Mouse (Mus musculus) spleen, postnatal 14 days (tissue): ENCODE results near the gene Synpo2l.
"Not testable (repeated sequence)": the region's sequence is repeated elsewhere in the genome, so short reads cannot be mapped to it uniquely, and the experiment has no call there.

Source experiments
- DNase-seq, 2 experiments: peaks; one replicate each; pipeline ENCODE4 v3.0.0; 2021 to 2022; ENCODE audit warnings: low spot score in 2 of 2

Gene Synpo2l

DNA sequence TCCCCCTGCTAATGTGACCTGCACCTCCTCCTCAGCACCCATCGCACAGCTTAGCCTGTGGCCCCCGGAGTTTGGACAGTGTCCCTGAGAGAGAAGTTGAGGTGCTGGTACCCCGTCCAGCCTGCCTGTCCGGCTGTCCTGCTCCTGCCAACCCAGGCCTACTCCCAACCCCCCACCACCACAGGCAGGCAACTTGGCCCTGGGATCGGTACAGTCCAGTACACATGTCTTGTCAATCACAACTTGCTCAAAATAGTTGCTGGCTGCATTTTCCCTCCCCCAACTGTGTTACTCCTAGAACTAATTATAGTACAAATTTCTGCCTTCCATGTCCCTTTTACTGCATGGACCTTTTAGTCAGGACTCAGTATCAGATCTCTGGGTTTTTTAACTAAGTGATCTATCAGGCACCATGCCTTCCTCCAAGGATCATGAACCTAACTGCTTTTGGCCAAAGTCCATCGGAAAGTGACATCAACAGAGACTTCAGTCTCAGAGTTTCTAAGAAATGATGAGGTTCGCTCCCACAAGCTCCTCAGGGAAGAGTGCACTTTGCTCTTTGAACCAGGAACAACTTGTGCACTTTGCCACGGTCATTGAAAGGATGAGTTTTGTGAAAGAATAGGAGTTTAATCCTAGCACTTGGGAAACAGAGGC, at the start of gene Synpo2l:
Gene Synpo2l, minus strand, starts transcription at position 201 of the 657 bp plus-strand sequence.
- DNase-seq, result no peak

DNA sequence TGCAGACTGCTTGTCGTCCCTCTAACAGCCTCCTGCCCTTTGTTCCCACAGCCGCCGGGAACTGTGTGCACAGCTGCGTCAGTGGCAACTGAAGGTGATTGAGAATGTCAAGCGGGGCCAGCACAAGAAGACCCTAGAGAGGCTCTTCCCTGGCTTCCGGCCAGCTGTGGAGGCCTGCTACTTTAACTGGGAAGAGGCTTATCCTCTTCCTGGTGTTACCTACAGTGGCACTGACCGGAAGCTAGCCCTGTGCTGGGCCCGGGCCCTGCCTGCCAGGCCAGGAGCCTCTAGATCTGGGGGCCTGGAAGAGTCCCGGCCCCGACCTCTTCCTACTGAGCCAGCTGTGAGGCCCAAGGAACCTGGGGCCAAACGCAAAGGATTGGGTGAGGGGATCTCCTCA, 45.7 kb upstream of the Synpo2l start:
- no peak for DNase-seq

DNA sequence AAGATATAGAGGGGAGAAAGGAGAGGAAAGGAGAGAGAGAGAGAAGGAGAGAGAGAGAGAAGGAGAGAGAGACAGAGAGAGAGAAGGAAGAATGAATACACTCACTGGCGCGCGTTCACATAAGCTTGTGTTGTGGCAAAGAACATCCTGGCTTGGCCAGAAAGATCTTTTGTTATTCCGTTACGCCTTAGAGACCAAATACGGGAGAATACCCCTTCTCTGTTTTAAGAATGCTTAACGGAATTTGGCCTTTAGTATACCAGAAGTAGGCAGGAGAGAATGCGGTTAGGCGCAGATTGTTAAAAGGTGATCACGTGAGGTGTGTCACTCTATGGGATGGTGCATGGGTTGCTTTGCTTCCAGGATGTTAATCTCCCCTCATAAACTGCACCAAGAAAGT, 40.1 kb upstream of the Synpo2l start:
- DNase-seq, result no peak

DNA sequence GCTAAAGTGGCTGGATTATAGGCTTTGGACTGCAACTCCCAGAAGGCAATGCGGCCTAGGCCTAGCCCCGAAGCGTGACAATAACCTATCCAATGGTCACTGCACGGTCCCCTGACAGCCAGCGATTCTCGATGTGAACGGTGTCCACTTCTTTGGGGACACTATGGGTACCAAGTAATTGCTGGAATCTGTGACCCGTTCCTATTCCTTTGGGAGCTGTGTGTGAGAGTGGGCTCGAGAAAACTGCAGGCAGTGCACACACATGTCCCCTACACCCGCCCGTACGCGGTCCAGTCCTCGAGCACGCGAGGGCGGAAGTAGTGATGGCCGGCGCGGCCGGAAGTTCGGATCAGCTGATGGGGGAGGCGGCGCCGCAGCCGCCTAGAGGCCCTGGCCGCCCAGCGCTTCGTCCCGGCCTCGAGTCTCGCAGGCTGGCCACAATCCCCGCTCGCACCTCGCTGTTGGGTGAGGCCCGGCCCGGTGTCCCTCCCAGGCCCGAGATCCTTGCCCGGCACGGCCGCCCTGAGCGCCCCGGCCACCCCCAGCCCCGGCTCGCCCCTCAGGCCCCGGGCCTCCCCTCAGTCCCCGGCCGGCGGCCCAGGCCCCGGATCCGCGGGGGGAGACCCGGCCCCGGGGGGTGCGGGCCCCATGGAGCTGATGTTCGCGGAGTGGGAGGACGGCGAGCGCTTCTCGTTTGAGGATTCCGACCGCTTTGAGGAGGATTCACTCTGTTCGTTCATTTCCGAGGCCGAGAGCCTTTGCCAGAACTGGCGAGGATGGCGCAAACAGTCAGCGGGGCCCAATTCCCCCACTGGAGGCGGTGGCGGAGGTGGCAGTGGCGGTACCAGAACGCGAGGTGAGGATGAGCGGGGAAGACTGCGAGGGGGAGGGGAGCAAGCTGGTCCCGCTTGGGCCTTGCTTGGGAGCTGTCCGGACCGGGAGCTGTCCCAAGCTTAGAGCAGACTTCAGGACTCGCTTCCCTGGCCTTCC, 39.3 kb upstream of the Synpo2l start, which contains the start of gene Zswim8:
Gene Zswim8, plus strand, starts transcription at position 352 of the 990 bp plus-strand sequence.
- DNase-seq, result peak; percentile 75 to 78

DNA sequence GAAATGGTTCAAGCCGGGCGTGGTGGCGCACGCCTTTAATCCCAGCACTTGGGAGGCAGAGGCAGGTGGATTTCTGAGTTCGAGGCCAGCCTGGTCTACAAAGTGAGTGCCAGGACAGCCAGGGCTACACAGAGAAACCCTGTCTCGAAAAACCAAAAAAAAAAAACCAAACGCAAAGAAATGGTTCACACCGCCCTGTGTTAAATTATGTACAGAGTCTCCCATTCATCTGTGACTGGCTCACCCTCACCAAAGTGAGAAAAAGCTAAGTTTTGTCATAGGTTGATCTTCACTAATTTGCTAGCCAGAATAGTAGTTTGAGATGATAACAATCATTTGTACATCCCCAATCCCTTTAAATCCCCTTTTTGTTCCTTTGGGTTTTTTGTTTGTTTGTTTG, 35.3 kb upstream of the Synpo2l start:
- not testable (repeated sequence) for DNase-seq

DNA sequence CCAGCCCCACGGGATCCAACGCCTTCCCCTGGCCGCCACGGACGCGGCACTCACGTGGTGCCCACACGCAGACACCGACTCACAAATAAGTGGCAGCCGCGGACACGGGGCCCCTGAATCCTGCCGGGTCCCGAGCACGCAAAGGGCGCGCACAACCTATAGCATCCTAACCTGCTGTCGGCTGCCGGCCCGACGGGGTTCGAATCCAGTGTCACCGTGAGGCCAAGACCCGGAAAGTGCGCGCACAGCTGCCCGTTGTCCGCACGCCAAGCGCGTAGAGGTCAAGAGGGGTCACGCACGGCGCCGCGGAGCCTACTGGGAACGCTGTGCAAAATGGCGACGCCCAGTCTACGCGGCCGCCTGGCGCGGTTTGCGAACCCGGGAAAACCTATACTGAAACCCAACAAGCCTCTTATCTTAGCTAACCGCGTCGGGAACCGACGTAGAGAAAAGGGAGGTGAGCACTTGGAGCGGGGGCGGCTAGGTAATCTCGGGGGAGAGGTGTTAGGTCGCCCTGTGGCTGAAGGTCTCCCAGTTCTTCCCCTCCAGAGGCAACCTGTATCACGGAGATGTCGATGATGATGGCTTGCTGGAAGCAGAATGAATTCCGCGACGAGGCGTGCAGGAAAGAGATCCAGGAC, 34.7 kb upstream of the Synpo2l start, which contains the start of gene Chchd1:
Gene Chchd1, plus strand, starts transcription at position 266 of the 641 bp plus-strand sequence.
- peak; percentile 77 to 88 for DNase-seq

DNA sequence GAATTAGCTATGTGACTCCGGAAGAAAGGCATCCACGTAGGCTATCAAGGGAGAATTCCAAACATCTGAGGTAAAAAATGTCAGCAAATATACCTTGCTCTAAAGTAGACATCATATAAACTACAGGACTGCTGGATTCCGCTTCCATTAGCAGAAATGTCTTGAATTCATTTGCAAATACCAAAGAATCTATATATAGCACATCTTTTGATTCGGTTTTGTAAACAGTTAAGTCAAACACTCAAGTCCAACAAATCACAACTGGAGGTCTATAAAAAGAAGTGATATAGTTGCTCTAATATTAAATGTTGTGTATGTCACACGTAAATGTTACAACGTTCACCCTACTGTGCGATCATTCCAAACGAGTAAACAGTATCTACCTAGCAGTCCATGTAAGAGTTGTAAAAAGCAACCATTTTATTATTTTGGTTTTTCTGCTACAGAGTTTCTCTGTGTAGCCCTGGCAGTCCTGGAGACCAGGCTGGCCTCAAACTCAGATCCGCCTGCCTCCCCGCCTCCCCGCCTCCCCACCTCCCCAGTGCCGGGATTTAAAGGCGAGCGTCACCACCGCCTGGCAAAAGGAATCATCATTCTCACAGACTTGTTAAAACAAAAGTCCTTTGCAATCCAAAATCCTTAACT, 34.1 kb upstream of the Synpo2l start:
- no peak for DNase-seq

DNA sequence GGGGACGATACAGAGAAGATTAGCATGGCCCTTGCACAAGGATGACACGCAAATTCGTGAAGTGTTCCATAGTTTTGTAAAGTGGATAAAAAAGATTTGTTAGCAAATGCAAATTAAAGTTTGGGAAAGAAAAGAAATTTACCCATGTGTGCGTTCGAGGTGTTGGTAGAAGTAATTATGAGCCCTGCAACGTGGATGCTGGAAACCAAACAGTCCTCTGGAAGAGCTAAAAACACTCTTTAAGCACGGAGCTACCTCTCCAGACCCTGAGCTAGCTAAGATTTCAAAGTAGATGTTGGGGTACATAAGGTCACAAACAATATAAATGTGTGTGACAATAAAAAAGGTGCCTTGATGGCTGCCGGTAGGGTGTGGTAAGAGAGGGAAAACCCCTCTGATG, 33.4 kb upstream of the Synpo2l start:
- no peak for DNase-seq

DNA sequence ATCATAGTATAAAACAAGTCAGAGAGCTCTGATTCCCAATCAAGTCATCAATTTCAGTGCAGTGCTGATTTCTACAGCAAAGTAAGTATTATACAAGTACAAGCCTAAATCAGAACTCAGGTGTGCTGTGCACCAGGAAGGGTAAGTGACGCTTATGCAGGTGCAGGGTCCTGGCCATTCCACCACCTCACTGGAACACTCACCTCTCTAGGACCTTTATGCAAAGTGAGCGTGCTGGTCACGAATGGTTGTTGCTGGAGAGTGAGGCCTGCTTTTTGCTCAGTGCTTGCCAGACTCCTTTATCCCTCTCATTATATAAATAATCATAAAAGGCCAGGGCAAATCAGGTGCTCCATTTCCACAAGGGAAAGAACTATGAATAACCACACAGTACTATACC, 32.2 kb upstream of the Synpo2l start:
- DNase-seq, result no peak

DNA sequence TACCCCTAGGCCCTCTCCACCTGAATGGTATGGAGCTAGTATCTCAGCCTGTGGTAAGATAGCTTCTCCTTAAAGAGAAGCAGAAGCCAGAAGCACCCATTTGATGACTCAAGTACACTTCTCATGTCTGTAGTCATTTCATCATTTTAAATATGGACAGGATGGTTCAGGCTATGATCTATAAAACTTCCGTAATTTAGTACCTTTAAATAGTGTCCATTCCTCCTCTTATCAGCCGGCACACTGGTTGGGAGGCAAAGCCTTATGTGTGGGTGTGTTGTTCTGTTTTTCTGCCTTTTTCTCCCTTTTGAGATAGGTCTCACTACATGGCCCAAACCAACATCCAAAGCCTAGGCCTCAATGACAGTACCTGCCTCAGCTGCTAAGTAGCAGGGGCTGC, 30.4 kb upstream of the Synpo2l start:
- DNase-seq, result no peak

DNA sequence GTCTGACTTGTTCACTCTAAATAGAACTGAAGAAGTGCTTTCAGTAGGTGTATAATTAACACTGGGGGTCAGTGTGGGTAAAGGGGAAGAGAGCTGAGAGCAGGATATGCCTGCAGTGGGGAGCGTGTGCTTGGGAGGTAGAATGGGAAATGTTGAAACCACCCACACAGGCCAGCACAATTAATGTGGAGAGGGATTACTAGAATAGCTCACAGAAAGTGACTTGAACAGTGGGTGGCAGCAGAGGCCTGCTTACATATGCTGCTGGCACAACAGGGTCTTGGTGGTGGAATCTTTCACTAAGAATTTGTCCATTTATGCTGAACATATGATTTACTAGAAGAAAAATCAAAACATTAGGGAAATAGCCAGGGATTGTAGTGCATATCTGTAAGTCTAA, 28.8 kb upstream of the Synpo2l start:
- DNase-seq, result no peak

DNA sequence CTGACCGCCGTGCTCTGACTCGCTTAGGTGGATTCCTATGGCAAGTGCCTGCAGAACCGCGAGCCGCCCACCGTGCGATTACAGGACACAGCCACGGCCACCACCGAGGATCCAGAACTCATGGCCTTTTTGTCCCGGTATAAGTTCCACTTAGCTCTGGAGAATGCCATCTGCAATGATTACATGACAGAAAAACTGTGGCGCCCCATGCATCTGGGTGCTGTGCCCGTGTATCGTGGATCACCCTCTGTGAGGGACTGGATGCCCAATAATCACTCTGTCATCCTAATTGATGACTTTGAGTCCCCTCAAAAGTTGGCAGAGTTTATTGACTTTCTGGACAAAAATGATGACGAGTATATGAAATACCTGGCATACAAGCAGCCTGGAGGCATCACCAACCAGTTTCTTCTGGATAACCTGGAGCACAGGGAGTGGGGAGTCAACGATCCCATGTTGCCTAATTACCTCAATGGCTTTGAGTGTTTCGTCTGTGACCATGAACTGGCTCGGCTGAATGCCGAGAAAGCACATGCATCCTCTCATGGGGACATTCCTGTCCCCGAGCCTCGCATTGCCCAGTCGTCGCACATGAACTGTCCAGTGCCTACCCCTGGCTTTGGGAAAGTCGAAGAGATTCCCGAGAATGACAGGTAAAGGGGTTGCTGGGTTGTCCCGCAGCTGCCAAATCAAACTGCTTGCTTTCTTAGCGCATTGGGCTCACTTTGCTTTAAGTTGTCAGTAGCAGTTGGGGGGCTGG, 27.8 kb upstream of the Synpo2l start:
- no peak for DNase-seq

DNA sequence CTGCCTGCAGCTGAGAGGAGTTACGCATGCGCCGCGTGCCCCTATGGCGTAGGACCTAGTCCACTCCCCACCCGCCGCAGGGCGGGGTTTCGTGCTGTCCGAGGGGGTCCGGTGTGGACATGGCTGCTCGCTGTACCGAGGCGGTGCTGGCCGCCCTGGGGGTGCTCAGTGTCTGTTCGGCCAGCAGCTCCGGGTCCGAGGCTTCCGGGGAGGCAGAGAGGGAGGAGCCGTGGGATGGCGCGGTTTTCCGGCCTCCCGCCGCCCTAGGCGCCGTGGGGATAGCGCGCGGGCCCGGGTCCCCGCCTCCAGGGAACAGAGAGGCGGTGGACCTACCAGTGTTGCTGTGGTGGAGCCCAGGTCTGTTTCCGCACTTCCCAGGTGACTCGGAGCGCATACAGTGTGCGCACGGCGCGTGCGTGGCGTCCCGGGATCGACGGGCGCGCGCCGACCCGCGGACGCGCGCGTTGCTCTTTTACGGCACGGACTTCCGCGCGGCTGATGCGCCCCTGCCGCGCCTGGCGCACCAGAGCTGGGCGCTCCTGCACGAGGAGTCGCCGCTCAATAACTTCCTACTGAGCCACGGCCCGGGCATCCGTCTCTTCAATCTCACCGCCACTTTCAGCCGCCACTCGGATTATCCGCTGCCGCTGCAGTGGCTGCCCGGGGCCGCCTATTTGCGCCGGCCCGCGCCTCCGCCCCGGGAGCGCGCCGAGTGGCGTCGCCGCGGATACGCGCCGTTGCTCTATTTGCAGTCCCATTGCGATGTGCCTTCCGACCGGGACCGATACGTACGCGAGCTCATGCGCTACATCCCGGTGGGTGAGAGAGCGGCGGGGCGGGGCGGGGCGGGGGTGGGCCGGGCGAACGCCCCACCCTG, 27.0 kb upstream of the Synpo2l start, which contains the start of gene Fut11:
Gene Fut11, plus strand, starts transcription at position 85 of the 877 bp plus-strand sequence.
- DNase-seq, result peak; percentile 70 to 72

DNA sequence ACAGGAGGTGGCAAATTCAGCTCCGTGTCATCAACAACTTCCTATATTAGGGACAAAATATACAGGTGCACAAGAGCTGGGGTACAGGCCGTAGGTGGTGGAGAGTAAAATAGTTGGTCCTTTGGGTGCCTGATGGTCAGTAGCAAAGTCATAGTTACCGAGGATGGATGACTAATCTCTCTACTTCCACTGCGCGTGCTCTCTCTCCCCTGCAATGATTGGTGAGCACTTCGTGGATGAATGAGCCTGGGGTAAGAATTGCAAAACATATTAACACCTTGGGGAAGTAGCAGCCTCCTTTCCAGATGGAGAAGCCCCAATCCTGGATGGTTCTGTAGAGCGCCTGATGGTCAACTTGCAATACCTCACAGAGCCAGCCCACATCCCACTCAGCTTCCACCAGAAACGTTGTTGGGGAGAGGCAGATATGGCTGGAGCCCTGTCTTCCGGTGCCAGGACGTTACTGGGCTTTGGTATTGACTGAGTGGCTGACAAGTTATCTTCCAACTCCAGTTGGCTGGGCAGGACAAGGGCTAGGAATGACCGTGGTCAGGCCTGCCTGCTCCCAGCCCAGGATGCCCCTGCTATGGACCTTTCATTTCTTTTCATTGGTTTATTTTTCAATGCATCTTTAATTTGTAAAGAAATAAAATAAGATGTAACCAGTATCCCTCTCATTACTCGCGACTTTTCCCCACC, 26.2 kb upstream of the Synpo2l start:
- DNase-seq, result no peak

DNA sequence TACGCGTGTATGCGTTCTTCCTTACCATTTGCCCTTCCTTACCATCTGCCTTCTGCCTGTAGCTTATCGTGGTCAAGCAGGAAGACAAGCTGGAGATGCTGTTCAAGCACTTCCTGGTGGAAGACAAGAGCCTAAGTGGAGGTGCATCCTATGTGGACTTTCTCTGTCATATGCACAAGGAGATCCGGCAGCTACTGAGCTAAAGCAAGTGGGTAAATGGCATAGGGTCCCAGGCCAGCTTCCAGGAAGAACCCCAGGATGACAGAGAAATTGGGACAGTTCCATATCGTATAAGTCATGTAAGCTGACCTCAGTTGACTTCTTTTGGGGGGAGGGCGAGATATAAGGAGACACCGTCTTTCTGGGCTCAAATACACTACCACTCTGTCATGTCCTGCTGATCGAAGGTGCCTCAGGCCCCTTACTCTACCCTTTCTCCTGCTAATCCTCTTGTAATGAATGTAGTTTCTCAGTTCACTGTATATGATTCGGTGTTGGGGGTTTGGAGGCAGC, 25.5 kb upstream of the Synpo2l start:
- no peak for DNase-seq

DNA sequence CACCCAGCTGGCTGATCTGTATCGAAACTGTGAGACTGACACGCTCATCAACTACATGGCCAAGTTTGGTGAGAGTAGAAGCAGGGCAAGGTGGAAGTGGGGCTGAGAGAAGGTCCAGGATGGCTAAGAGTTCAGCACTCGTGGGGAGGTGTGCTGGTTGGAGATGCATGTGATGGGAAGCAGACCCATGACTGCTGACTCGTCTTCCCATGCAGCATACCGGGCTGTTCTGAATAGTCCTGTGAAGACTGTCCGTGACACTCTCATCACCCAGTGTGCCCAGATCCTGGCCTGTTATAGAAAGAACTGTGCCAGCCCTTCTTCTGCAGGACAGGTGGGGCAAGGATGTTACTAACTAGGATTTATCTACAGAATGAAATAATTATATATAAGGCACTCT, 23.6 kb upstream of the Synpo2l start:
- no peak for DNase-seq

DNA sequence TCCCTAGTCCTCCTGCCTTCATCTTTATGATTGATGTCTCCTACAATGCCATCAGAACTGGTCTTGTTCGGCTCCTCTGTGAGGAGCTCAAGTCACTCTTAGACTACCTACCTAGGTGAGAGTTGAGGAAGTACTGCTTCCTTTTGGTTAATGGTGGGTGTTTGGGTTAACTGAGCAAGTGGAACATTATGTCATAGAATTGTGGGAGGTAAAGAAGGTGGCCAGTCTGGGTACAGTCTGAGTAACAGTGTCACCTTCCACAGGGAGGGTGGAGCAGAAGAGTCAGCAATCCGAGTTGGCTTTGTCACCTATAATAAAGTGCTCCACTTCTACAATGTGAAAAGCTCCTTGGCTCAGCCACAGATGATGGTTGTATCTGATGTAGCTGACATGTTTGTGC, 20.9 kb upstream of the Synpo2l start:
- DNase-seq, result no peak

DNA sequence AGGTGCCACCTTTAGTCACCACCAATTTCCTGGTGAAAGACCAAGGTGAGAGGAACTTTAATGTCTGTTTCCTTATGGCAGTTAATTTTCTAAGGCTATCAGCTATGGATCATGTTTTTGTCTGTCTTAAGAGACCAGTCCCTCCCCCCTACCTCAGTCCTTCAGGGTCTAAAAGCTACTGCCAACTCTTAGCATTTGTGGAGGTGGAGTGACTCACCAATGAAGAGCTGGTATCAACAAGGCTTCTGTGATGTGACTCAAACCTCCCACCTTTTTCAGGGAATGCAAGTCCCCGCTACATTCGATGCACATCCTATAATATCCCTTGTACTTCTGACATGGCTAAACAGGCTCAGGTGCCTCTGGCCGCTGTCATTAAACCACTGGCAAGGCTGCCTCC, 18.4 kb upstream of the Synpo2l start:
- DNase-seq, result no peak

DNA sequence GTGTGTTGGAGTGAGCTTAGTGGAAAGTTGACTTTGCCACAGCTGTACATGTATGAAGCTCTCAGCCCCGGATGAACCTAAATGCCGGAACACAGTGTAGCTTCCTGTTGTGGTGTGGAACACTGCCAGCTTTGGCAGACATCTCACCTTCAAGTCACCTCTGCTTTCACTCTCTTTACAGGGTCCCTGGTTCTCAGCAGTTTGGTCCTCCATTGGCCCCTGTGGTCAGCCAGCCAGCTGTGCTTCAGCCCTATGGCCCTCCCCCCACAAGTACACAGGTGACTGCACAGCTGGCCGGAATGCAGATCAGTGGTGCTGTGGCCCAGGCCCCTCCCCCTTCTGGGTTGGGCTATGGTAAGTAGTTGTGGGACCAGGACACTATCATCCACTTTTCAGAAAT, 14.3 kb upstream of the Synpo2l start:
- peak in 1 of 2 experiments; percentile 28 for DNase-seq
